15 mouse cellular contexts compared by ENCODE assay signal in genomic region chrX:20273854-20274253, GRCm38 (mm10).
"Had no signal": no experiment of that assay in that cellular context is flagged by ENCODE, and none has a peak within 500 bp of the region (broad histone marks: within the 10 kb centered on the region; RNA-seq: fewer than 3 reads in every experiment).

No protein-coding gene starts in this region.

- H3K4me1 ChIP-seq: midbrain, embryonic 13.5 days; midbrain, embryonic 15.5 days; neural tube, embryonic 12.5 days had no signal

- ATAC-seq: midbrain, embryonic 13.5 days; midbrain, embryonic 15.5 days had no signal

- H3K4me3 ChIP-seq: megakaryocyte, embryonic 14.5 days; midbrain, embryonic 13.5 days; midbrain, embryonic 15.5 days; neural tube, embryonic 12.5 days had no signal

- H3K27ac ChIP-seq: midbrain, embryonic 13.5 days; midbrain, embryonic 15.5 days; neural tube, embryonic 12.5 days had no signal

- H3K36me3 ChIP-seq: midbrain, embryonic 13.5 days; midbrain, embryonic 15.5 days; neural tube, embryonic 12.5 days had no signal

- H3K4me2 ChIP-seq: lung, embryonic 14.5 days; midbrain, embryonic 11.5 days; midbrain, embryonic 13.5 days; midbrain, embryonic 15.5 days; neural tube, embryonic 12.5 days had no signal

- H3K9me3 ChIP-seq: megakaryocyte, embryonic 14.5 days; midbrain, embryonic 13.5 days; midbrain, embryonic 15.5 days; neural tube, embryonic 12.5 days had no signal

- H3K9ac ChIP-seq: lung, embryonic 14.5 days; midbrain, embryonic 13.5 days; midbrain, embryonic 15.5 days; neural tube, embryonic 12.5 days had no signal

- DNase-seq: lung, adult 18-20 months; lung, embryonic 14.5 days; lung, postnatal 10 days; lung, postnatal 4 days; retina, postnatal 1 day; right cerebral cortex, adult 18-20 months; right cerebral cortex, postnatal 25 days; thymus, adult 18-20 months; thymus, postnatal 14 days; thymus, postnatal 36 days had no signal

- H3K27me3 ChIP-seq: megakaryocyte, embryonic 14.5 days; midbrain, embryonic 13.5 days; midbrain, embryonic 15.5 days; neural tube, embryonic 12.5 days had no signal
